Mouse (Mus musculus): ENCODE measurements around the gene Poln. TPM values are rescaled to one million over a fixed set of nuclear protein-coding genes. Genes with fewer than 3 reads are reported as not detected.
A peak's percentile ranks its signal among the peaks of the same experiment; 100 is the strongest.

Gene Poln
- total RNA-seq, 2 experiments from 2014 or later, result 0.63 to 1.0 TPM

DNA sequence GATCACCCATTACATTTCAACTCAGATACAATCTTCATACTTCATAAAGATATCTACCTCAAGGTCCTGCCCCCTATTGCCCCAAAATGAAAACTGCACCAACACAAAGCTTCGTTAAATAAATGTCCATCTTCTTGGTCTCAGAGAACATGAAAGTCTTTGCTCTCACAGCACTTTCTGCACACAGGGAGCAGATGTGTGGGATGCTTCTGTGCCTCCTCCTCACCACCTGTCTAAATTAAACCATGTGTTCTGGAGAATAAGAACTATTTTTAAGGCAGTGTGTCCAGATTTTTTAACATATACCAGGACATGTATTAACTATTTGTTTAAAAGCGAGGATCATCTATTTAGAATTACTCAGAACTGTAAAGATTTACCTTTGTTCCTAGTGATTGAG, 36.5 kb downstream of the Poln start:
- DNase-seq (ENCODE audit: extremely low spot score in 1 of 2, low spot score in 1 of 2), result no peak

DNA sequence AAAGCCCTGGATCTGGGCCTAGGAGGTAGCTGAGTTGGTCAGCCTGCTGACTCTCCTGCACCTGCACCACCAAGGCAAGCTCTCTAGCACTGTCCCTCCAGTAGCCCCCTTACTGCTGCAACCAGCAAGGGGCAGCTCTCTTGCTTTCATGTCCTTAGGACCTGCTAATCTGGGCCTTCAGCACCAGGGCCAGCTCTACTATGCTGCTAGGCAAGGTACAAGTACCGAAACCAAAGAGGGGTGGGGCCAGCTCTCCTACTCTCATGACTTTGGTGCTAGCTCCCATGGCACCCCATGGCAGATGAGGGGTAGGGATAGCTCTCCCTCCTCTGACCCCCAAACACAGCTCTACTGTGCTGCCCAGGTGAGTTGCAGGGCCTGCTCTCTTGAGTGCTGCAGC, 45.1 kb downstream of the Poln start:
- no peak for DNase-seq (ENCODE audit: extremely low spot score in 1 of 2, low spot score in 1 of 2)

DNA sequence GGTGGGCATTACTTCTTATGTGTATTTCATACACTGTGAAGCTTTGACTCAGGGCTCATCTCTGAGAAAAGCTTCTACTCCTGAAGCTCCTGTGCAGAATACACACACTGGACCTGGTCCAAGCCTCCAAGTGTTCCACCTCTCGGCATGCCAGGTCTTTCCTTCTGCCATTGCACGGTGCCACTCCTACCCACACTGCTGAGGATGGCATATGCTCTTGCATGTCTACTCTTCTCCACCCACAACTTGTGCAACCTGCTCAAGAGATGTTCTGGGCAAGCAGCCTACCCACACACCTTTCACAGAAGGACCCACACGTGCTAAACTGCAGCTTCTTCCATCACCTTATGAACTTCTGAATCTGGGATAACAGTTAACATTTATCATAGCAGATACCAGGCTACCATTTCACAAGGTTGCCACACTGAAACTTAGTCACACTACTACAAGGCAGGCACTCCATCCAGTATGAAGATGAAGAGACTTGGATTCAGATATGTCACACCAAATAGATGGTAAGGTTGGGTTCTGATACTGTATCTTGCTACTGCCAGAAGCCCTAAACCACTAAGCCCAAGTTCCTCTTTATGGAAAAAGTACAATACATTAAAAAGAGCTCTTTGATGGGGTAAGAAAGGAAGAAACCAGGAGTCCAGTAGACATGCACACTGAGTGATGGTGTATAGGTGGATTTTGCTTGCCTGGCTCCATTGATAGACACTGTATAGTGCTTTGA, 50.0 kb downstream of the Poln start:
- DNase-seq (ENCODE audit: extremely low spot score in 1 of 2, low spot score in 1 of 2), result peak in 1 of 2 experiments; percentile 6

DNA sequence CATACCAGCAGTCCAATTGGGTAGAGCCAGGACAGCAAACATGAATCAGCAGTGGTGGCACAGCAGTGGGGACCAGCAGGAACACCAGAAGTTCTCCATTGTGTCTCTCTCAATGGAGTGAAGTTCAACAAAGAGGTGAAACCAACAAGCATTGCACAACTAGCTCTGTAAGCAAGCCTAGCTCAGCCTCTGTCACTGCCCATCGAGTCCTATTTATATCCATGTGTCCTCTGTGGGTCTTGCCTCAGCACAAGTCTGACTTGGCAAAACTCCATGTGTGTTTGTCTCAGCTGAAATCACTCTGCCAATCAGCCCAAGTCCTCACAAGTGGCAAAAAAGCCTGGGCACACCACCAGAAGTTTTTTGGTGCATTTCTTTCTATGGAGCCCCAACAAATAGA, 63.6 kb downstream of the Poln start:
- DNase-seq (ENCODE audit: extremely low spot score in 1 of 2, low spot score in 1 of 2), result no peak

DNA sequence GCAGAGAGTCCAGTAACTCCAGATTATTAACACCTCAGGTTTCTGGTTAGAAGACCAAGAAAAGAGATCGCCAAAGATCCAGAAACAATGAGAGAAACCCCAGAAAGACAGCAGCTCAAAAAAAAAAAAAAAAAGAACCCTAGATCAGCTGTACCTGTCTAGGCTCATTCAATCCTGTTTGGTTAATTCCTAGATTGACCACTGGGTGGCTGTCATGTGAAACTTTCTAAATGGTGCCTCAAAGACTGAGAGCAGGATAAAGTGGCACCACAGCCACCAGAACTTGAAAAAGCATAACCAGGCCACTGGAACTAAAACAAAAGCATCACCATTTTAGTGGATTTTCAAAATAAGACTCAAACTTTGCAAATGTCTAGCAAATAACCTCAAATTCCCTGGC, 71.9 kb downstream of the Poln start:
- DNase-seq (ENCODE audit: extremely low spot score in 1 of 2, low spot score in 1 of 2), result peak in 1 of 2 experiments; percentile 51

DNA sequence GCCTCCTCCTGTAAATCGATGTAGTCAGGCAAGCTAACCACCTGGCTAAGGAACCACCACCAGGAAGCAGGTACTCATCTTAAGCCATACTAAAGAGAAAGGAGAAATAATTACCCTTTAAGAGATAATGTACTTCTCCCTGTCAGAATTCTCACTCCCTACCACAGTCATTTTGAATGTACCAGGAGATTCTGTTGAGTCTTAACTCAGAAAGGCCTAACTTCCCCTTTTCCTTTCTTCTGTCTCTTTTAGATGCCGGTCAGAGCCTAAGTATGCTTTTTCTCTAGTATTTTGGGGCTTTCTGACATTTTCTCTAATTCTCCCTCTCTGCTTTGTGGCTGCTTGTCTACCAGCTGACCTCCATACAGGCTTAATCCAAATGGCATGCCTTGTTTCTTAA, 76.2 kb downstream of the Poln start:
- no peak for DNase-seq (ENCODE audit: extremely low spot score in 1 of 2, low spot score in 1 of 2)

DNA sequence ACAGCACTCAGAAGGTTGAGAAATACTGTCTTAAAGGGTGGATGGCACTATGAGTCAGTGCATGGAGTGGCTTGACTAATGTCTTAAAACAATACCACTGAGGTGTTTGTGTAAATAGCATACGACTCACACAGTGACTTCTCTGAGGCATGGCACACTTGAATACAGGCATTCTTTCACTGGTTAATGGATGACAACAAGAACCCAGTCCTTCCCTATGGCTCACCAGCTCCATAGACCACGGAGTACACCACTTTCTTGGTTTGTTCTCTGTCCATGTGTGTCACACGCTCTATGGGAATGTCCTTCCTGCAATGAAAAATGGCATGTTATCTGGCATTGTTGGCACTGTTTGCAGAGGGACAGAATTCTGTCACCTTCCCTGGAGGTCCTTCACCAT, 136.7 kb downstream of the Poln start:
- DNase-seq (ENCODE audit: extremely low spot score in 1 of 2, low spot score in 1 of 2), result no peak

DNA sequence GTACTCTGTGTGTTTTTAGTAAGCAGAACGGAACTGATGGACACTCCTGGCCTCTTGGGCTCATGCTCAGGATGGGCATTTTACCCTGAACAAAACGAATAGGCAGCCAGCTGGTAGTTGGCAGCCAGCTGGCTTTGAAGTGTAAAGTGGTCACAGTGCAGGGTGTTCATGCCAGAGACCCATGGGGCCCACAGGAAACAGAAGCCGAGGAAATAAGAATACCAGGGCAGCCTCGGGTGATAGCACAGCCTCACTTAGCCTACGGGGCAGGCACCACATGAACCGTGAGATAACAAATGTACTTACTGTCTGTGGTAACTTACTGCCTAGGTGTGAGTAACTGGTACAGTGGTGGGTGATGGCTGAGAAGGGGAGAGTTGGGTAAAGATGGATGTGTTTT, 138.2 kb downstream of the Poln start:
- no peak for DNase-seq (ENCODE audit: extremely low spot score in 1 of 2, low spot score in 1 of 2)

DNA sequence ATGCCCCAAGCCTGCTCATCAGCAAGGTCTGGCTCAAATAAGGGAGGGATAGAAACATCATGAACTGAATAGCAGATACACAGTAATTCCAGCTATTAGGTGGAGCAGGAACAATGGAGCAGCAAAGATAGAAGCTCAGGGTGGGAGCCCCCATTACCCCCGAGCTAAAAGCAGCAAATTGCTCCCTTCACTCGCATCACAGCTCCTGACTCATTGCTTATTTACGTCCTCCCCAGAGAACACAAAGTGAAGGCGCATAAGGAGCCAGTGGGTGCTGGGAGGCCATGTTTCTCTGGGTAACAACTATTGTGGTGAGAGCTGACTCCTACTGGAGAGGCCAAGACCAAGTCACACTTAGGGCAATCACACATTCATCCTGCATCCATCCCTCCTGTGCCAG, 139.1 kb downstream of the Poln start:
- DNase-seq (ENCODE audit: extremely low spot score in 1 of 2, low spot score in 1 of 2), result no peak

DNA sequence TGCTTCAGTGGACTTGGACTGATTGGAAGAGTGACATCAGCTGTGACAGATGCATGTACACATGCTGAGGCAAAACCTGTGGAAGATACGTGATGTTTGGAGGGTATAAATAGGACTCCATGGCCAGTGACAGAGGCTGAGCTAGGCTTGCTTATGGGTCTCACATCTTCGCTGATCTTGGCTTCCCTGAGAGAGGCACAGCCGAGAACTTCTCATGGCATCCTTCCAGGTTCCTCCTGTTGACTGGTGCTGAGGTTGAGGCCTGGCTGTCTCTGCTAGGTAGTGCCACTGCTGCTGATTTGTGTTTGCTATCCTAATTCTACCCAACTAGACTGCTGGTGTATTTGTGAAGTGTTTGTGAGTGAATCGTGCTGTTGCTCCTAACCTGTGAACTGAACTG, 150.3 kb downstream of the Poln start:
- no peak for DNase-seq (ENCODE audit: extremely low spot score in 1 of 2, low spot score in 1 of 2)

DNA sequence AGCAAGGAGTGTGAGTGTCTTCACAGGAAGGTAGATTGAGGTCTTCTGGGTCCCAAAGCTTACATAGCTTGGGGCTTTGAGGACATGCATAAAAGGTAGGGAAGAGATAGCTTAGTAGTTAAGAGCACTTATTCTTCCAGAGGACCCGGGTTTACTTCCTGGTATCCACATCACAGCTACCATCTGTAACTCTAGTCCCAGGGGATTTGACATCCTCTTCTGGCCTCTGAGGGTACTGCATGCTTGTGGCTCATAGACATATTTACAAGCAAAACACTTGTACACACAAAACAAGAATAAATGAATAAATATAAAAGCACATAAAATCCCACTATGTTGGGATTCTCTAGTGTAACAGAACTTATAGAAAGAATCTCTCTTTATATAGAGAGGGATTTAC, 154.6 kb downstream of the Poln start:
- no peak for DNase-seq (ENCODE audit: extremely low spot score in 1 of 2, low spot score in 1 of 2)

DNA sequence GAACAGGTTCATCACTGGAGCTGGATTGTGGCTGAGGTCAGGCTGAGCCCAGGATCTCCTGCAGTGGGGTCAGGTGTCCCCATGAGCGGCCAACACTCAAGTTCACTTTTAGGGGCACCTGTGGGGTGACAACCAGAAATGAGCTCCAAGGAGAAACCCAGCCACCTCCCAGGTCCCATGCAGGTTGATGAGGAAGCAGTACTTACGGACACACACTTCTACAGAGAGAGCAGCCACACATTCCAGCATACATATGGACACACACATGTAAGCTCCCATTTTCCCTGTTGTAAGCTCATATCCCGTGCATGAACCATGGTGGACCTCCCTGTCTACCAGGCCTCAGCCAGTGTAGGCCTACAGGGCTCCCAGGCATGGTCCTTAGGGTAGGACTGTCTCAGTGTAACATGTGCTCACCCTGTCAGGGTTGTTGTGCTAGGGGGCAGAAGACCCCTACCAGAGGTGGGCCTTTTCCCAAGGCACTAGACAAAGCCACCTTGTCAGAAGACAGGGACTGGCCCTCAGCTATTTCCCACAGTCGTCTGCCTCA, 161.8 kb downstream of the Poln start:
- no peak for DNase-seq (ENCODE audit: extremely low spot score in 1 of 2, low spot score in 1 of 2)

DNA sequence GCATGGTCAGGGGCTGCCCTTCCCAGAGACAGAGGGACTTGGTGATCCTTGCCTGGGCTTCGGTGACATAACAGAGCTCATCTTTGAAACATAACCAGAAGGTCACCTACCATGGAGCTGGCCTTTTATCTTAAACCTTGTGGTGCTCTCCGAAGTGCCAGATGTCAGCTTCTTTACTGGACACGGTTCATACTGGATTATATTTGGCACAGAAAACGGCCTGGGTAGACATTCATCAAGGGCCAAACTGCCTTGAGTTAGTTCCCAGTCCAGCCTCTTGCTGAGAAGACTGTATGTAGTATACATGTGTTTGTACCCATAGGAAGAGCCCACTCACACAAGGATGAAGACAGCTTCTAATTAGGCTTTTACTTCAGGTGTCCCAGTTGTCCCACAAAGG, 162.4 kb downstream of the Poln start:
- DNase-seq (ENCODE audit: extremely low spot score in 1 of 2, low spot score in 1 of 2), result no peak

DNA sequence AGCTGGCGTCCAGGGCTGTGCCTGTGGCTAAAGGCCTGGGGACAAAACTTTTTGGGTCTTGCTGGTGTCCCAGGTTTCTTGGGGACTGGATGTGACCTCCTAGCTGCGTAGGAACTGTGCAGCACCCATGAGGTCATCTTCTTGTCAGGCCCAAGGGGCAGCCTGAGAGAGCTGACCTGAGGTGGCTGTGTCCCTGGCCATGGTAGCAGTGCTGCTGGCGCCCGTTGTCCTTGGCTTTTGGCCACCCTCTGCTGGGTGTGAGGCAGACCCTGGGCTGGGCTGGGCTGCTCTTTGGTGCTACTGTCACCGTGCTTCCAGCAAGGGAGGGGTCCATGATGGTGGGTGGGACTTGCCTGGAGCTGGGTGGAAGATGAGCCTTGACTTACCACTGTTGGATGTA, 164.6 kb downstream of the Poln start:
- no peak for DNase-seq (ENCODE audit: extremely low spot score in 1 of 2, low spot score in 1 of 2)

DNA sequence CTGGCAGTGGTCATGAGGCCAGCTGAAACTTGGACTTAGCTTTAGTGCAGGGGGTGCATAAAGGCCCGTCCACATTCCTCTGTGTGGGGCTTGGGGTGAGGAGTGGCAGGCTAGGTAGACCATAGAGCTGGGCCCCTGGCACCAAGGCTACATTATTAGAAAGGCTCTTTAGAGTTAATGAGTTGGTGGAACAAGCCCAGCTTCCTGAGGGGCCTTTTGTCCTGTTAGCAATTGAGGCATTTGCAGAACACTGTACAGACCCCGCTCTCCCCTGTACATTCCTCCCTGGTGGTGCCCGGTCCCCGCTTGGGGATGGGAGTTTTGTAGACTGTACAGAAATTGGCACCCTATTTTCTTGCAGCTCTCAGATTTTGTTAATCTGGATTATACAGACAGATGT, 166.6 kb downstream of the Poln start:
- DNase-seq (ENCODE audit: extremely low spot score in 1 of 2, low spot score in 1 of 2), result no peak

DNA sequence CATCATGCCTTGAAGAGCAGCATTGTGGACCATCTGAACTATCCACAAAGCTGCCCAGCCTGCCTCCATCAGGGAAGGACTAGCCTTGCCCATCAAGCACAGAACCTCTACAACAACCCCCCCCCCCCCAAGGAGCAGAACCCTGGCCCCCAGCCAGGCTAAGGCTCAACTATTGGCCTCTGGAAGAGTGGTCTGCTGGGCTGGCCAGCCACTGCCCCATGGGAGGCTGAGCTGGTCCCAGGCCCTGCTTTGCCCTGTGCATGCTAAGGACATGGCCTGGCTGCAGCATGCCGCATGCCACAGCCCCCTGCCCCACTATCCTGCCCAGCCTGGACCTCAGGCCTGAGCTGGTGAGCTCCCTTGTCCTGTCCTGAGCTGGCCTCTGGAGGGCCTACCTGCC, 167.8 kb downstream of the Poln start:
- no peak for DNase-seq (ENCODE audit: extremely low spot score in 1 of 2, low spot score in 1 of 2)

DNA sequence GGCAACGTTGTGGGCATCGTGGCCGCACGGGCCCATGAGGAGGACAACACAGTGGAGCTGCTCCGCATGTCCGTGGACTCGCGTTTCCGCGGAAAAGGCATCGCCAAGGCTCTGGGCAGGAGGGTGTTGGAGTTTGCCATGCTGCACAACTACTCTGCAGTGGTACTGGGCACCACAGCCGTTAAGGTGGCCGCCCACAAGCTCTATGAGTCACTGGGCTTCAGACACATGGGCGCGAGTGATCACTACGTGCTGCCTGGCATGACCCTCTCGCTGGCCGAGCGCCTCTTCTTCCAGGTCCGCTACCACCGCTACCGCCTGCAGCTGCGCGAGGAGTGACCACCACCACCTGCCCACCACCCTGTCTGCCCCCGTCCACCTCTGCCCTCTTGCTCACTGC, 168.4 kb downstream of the Poln start:
- no peak for DNase-seq (ENCODE audit: extremely low spot score in 1 of 2, low spot score in 1 of 2)

DNA sequence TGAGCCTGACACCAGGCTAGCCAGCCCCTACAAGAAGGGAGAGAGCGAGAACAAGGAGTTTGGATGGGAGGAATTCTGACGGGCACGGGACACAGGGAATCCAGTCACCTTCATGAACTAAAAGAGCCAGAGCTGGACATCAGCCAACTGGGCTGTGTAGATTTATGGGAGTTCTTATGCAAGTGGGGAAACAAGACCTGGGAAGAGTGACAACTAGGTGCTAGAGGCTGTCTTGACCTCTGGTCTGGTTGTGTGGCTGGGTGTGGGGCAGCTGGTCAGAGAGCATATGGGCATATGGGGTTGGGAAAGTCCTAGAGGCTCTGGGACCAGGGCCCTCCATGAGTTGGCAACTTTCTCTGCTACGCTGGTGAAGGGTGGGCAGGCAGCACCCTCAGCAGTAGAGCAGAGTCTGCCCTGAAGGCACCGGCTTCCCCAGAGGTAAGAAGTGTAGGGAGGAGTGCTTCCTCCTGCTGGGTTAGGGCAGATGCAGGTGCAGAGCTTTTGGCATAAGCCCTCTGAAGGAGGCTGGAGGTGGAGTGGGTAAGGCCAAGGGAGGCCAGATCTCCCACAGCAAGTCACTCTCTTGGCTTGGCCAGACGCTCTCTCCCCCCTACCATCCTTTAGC, 169.7 kb downstream of the Poln start:
- no peak for DNase-seq (ENCODE audit: extremely low spot score in 1 of 2, low spot score in 1 of 2)

DNA sequence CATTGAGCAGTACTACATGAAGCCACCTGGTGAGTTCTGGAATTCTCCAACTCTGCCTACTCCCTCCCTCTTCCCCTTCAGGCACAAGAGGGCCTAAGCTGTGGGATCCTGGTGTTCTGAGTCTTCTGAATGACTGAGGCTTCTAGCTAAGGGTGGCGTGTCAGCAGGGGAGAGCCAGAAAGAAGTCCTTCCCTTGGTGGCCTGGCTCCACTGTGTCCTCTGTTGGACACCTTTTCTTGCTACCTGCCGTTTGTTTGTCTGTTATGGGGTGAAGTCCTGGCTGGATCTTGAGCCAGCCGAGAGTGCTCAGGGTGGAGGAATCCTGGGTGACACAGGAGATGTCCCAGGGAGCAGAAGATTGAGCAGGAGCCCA, 170.8 kb downstream of the Poln start:
- DNase-seq (ENCODE audit: extremely low spot score in 1 of 2, low spot score in 1 of 2), result no peak

DNA sequence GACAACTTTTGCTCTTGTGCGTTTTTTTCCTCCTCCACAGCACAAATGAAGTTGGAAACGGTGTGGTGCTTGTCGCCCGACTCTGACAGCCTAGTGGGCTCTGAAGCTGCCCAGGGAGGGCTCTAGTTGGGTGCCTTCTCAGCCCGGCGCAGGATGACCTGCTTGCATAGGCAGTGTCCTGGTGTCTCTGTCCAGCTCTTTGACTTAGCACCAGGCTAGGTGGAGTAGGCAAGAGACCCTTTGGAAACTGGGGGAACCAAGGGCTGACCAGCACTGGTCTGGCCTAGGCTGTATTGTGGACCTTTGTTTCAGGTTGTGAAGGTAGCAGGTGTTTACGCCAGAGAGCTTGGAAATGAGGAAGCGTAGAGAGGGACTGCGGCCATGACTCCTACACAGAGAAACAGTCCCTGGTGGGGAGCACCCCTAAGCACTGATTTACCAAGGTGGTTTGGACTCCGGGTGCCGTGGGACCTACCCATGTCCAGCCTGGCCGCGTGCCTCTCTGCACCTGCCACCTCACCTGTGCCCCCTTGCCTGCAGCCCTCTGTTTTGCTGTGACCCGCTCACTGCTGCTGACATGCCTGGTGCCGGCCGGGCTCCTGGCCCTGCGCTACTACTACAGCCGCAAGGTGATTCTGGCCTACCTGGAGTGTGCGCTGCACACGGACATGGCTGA, 171.3 kb downstream of the Poln start:
- DNase-seq (ENCODE audit: extremely low spot score in 1 of 2, low spot score in 1 of 2), result no peak

DNA sequence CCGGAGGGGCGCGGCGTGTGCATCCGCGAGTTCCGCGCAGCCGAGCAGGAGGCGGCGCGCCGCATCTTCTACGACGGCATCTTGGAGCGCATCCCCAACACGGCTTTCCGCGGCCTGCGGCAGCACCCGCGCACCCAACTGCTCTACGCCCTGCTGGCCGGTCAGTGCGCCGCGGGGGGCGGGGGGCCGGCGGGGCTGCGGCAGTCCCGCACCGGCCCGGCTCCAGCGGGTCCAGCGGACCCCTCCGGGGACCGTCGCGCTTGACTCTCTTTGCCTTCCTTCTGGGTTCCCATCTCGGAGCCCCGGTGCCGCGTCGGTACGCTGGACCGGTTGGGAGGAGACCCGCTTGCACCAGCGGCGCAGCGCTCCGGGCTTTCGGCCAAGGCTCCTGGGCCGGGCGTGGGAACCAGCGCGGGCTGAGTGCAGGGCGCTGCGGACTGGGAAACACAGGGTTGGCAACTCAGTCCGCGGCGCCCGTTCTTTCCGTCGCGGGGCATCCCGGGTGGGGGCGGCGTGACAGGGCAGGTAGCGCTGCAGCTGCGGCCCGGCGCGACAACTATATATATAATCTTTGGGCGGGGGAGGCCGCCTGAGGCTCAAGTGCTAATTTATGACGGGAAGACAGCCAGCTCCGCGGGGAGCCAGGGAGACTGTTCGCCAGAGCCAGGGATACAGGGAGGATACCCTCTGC, 172.1 kb downstream of the Poln start:
- DNase-seq (ENCODE audit: extremely low spot score in 1 of 2, low spot score in 1 of 2), result peak; percentile 60 to 65
